Mouse (Mus musculus): Measurements from ENCODE around the gene Dnm3. TPM values are rescaled to one million over a fixed set of nuclear protein-coding genes. Genes with fewer than 3 reads are reported as not detected.

Dnm3 gene
- polyA plus RNA-seq, 1 experiment from 2014 or later, result 6.9 TPM

DNA sequence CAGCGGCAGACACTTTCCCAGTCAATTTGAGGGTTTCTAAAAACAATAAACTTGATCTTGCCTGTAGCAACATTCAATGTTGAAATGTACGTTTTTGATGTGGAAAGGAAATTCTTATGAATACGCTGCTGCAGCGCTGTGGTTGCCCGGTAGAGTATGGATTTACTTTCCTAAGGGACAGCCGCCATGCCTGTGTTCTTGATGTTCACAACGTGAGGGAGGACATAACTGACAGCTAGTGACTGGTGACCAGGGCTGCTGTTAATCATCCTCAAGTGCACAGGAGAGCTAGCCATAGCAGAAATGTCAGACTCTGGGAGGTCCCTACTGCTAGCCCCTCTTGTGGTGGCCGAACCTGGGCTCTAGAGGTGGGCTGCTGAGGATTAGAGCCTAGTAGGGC lies 468.7 kb downstream of the Dnm3 start:
- Histone ChIP-seq H3K4me3 (ENCODE audit: low read depth, low read length) (no peak overlapping the region), H3K4me2 (ENCODE audit: low read length) (no peak overlapping the region), H3K36me3 (ENCODE audit: control insufficient read depth, insufficient read depth, low read length) (no peaks in the 10 kb centered on the region), H3K4me1 (replicated peaks; ENCODE audit: control insufficient read depth, insufficient read depth, low read length) (peaks cover 25% of the 10 kb centered on the region), H3K9me3 (ENCODE audit: control insufficient read depth, low read length) (no peaks in the 10 kb centered on the region), H3K27ac (ENCODE audit: low read depth) (peak overlapping the region; percentile 24), H3K9ac (ENCODE audit: low read length) (no peak overlapping the region), H3K27me3 (replicated peaks; ENCODE audit: control insufficient read depth, insufficient read depth, low read length) (no peaks in the 10 kb centered on the region)
- WGBS, result 60% methylated on average over 8 of the region's 8 CpGs
- DNase-seq (ENCODE audit: low spot score), result peak; percentile 16
- ATAC-seq (replicated peaks; ENCODE audit: low FRiP score, low TSS enrichment, low read depth), result no peak

DNA sequence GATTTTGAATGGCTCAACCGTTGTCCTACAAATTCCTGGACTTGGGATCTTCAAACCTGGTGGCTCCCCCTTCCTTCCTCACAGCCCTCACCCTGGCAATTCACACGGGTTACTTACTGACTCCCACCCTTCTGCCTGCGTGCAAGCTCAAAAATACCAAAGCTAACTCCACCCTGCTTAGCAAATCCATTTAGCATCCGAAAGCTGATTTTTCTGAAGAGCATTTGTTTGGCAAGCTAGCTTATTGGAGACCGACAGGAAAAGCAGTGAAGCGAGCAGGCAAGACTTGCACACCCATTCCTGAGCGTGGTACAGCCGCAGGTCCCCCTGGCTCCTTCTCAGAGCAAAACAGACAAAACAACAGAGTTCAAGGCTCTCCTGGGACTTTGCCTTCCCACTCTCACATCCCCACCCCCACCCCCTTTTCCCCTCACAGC lies 469.2 kb downstream of the Dnm3 start:
- no peak for DNase-seq (ENCODE audit: low spot score)
- Histone ChIP-seq H3K27ac (ENCODE audit: low read depth) (peak overlapping the region; percentile 24), H3K4me3 (ENCODE audit: low read depth, low read length) (no peak overlapping the region), H3K4me2 (ENCODE audit: low read length) (no peak overlapping the region), H3K36me3 (ENCODE audit: control insufficient read depth, insufficient read depth, low read length) (no peaks in the 10 kb centered on the region), H3K4me1 (replicated peaks; ENCODE audit: control insufficient read depth, insufficient read depth, low read length) (peaks cover 28% of the 10 kb centered on the region), H3K9me3 (ENCODE audit: control insufficient read depth, low read length) (no peaks in the 10 kb centered on the region), H3K27me3 (replicated peaks; ENCODE audit: control insufficient read depth, insufficient read depth, low read length) (no peaks in the 10 kb centered on the region), H3K9ac (ENCODE audit: low read length) (no peak overlapping the region)
- 28% methylated on average over 8 of the region's 8 CpGs for WGBS
- ATAC-seq (replicated peaks; ENCODE audit: low FRiP score, low TSS enrichment, low read depth), result no peak

- Histone ChIP-seq H3K4me3 (ENCODE audit: low read depth, low read length) (no peak overlapping the region), H3K4me2 (ENCODE audit: low read length) (no peak overlapping the region), H3K27me3 (replicated peaks; ENCODE audit: control insufficient read depth, insufficient read depth, low read length) (no peaks in the 10 kb centered on the region), H3K4me1 (replicated peaks; ENCODE audit: control insufficient read depth, insufficient read depth, low read length) (peaks cover 29% of the 10 kb centered on the region), H3K9ac (ENCODE audit: low read length) (no peak overlapping the region), H3K27ac (ENCODE audit: low read depth) (peak overlapping the region; percentile 24; the same call in 1 of the 2 replicates), H3K9me3 (ENCODE audit: control insufficient read depth, low read length) (no peaks in the 10 kb centered on the region), H3K36me3 (ENCODE audit: control insufficient read depth, insufficient read depth, low read length) (no peaks in the 10 kb centered on the region)
- DNase-seq (ENCODE audit: low spot score) (no peak), ATAC-seq (replicated peaks; ENCODE audit: low FRiP score, low TSS enrichment, low read depth) (no peak)
- WGBS, result 40% methylated on average over 4 of the region's 4 CpGs
Measured at GRCm38 (mm10) chr1:162008208-162008607, 469.6 kb downstream of the Dnm3 start.

GRCm38 (mm10) chr1:162006109-162006508 lies 471.7 kb downstream of the Dnm3 start:
- Histone ChIP-seq H3K9ac (ENCODE audit: low read length) (no peak overlapping the region), H3K4me1 (replicated peaks; ENCODE audit: control insufficient read depth, insufficient read depth, low read length) (peaks cover 29% of the 10 kb centered on the region), H3K4me3 (ENCODE audit: low read depth, low read length) (no peak overlapping the region), H3K27ac (ENCODE audit: low read depth) (no peak overlapping the region), H3K36me3 (ENCODE audit: control insufficient read depth, insufficient read depth, low read length) (no peaks in the 10 kb centered on the region), H3K27me3 (replicated peaks; ENCODE audit: control insufficient read depth, insufficient read depth, low read length) (no peaks in the 10 kb centered on the region), H3K4me2 (ENCODE audit: low read length) (no peak overlapping the region), H3K9me3 (ENCODE audit: control insufficient read depth, low read length) (no peaks in the 10 kb centered on the region)
- peak; percentile 47 for DNase-seq (ENCODE audit: low spot score)
- WGBS, result 76% methylated on average over 9 of the region's 9 CpGs
- ATAC-seq (replicated peaks; ENCODE audit: low FRiP score, low TSS enrichment, low read depth), result no peak

DNA sequence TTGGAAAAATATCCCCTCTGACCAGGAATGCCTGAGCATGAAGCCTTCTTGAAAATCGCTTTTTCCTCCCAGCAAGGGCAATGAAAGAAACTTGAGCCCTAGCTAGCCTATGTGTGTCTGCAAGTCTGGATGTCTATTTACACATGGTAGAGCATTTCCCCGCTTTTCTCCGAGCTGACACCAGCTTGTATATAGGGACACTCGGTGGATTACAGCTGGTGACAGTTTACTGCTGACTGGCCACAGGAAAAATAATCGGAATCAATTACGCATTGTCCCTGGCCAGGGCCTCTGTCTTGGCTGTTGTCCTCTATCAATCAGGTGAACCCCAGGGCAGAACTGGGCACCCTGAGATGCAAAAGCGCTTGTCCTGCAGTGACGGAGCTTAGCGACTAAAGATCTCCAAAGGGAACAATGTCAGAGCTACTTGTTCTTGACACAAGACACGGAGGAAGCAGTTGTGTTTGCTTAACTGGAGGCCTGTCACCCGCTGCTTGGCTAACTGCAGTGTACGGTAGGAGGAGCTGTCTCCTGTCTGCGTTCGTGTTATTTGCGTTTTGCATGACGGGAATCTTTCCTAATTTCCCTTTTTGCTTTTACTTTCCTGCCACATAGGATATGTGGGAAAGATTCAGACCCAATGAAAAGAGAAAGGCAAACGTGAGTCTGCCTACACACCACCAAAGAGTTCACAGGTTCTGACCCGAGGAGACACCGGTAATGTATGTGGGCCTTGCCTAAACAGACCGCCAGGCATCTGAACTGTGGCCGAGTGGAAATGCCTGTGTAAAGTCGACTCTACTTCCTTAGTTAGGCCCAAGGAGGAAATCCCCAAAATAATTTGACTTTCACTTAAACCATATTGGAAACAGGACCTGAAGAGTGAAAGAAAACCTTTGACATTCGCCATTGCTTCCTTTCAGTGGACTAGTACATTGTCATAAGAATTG lies 472.7 kb downstream of the Dnm3 start:
- H3K4me3 ChIP-seq (ENCODE audit: low read depth, low read length), result no peak overlapping the region
- no peak overlapping the region; the same call in 1 of the 2 replicates for H3K9ac ChIP-seq (ENCODE audit: low read length)
- H3K9me3 ChIP-seq (ENCODE audit: control insufficient read depth, low read length), result no peaks in the 10 kb centered on the region
- ATAC-seq (replicated peaks; ENCODE audit: low FRiP score, low TSS enrichment, low read depth) (no peak; the same call in 1 of the 2 replicates), DNase-seq (ENCODE audit: low spot score) (peak; percentile 74)
- peaks cover 30% of the 10 kb centered on the region for H3K4me1 ChIP-seq (replicated peaks; ENCODE audit: control insufficient read depth, insufficient read depth, low read length)
- 35% methylated on average over 23 of the region's 23 CpGs for WGBS
- peak overlapping the region; percentile 87 for H3K27ac ChIP-seq (ENCODE audit: low read depth)
- H3K27me3 ChIP-seq (replicated peaks; ENCODE audit: control insufficient read depth, insufficient read depth, low read length), result no peaks in the 10 kb centered on the region
- H3K36me3 ChIP-seq (ENCODE audit: control insufficient read depth, insufficient read depth, low read length), result no peaks in the 10 kb centered on the region
- peak overlapping the region; percentile 31 for H3K4me2 ChIP-seq (ENCODE audit: low read length)

DNA sequence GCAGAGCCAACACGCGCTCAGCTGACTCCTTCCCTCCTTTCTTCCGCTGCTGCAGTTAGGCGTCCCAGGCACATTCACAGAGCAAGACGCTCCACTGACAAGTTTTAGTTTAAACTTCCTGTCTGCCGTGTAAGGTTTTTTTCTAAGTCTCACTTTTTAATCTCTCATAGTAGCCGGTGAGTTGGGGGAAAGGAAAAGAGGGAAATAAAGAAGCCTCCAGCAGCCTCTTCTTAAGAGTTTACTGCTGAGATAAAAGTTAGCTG lies 473.4 kb downstream of the Dnm3 start:
- Histone ChIP-seq H3K36me3 (ENCODE audit: control insufficient read depth, insufficient read depth, low read length) (no peaks in the 10 kb centered on the region), H3K4me2 (ENCODE audit: low read length) (peak overlapping the region; percentile 16; the same call in 1 of the 2 replicates), H3K27ac (ENCODE audit: low read depth) (peak overlapping the region; percentile 87), H3K4me1 (replicated peaks; ENCODE audit: control insufficient read depth, insufficient read depth, low read length) (peaks cover 36% of the 10 kb centered on the region), H3K4me3 (ENCODE audit: low read depth, low read length) (no peak overlapping the region), H3K9me3 (ENCODE audit: control insufficient read depth, low read length) (no peaks in the 10 kb centered on the region), H3K27me3 (replicated peaks; ENCODE audit: control insufficient read depth, insufficient read depth, low read length) (no peaks in the 10 kb centered on the region), H3K9ac (ENCODE audit: low read length) (no peak overlapping the region; the same call in 1 of the 2 replicates)
- peak; percentile 60 for DNase-seq (ENCODE audit: low spot score)
- 23% methylated on average over 7 of the region's 7 CpGs for WGBS
- no peak; the same call in 1 of the 2 replicates for ATAC-seq (replicated peaks; ENCODE audit: low FRiP score, low TSS enrichment, low read depth)

DNA sequence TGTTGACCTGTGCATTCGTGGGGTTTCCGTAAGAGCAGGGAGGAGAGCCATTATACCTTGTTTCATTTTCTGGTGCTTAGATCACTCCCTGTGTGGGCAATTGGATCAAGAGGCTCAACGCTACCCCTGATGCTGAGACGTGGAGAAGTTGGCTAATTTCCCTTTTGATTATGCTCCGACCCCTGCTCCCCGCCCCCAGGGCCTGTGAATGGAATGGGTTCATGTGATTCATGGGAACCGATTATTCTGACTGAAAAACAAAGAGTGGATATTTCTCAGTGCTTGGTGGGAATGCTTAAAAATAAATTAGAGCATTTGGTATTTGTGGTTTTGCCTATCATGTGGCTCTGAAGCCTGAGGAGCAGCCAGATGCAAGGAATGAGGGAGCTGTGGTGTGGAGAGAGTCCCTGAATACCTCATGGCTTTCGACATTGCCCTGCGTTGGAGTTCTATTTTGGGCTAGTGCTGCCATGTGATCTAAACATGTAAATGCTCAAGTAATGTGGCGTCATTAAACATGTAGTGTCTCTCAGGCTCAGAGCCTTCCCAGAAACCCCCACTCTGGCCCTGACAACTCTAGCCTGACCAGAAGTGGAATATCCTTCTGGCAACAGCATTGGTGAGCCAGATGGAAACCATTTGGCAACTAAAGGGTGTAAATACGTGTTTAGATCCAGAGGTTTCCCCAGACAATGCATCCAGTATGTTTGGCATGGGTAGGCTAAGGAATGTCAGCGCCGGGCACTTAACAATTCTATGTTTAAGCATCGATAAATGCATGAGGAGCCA lies 473.9 kb downstream of the Dnm3 start:
- Histone ChIP-seq H3K9ac (ENCODE audit: low read length) (no peak overlapping the region), H3K4me1 (replicated peaks; ENCODE audit: control insufficient read depth, insufficient read depth, low read length) (peaks cover 36% of the 10 kb centered on the region), H3K4me2 (ENCODE audit: low read length) (0 out of 2 replicates have a peak overlapping the region, but pooled peaks have one; percentile 16), H3K36me3 (ENCODE audit: control insufficient read depth, insufficient read depth, low read length) (no peaks in the 10 kb centered on the region), H3K27ac (ENCODE audit: low read depth) (peak overlapping the region; percentile 87), H3K4me3 (ENCODE audit: low read depth, low read length) (no peak overlapping the region), H3K27me3 (replicated peaks; ENCODE audit: control insufficient read depth, insufficient read depth, low read length) (no peaks in the 10 kb centered on the region), H3K9me3 (ENCODE audit: control insufficient read depth, low read length) (no peaks in the 10 kb centered on the region)
- DNase-seq (ENCODE audit: low spot score) (no peak), ATAC-seq (replicated peaks; ENCODE audit: low FRiP score, low TSS enrichment, low read depth) (no peak)
- WGBS, result 56% methylated on average over 14 of the region's 14 CpGs

DNA sequence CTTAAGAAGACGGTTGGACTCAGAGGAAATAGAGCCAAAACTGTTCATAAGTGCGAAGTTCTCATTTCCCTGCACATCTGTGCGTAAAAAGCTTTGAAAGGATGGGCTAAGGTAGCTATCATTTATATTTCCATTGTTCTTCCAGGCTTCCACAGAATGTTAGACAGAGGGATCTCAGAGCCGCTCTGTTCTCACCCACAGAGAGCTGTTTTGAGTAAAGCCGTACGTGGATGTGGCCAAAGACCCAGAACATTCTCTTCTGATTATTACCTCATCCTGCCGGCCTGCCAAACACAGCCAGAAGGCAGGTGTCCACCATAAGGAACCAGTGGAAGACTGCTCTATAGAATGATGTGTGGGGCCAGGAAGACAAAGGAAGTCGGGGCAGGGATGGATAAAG lies 476.5 kb downstream of the Dnm3 start:
- Histone ChIP-seq H3K27me3 (replicated peaks; ENCODE audit: control insufficient read depth, insufficient read depth, low read length) (no peaks in the 10 kb centered on the region), H3K4me3 (ENCODE audit: low read depth, low read length) (no peak overlapping the region), H3K9me3 (ENCODE audit: control insufficient read depth, low read length) (no peaks in the 10 kb centered on the region), H3K4me1 (replicated peaks; ENCODE audit: control insufficient read depth, insufficient read depth, low read length) (peaks cover 29% of the 10 kb centered on the region), H3K27ac (ENCODE audit: low read depth) (0 out of 2 replicates have a peak overlapping the region, but pooled peaks have one; percentile 2), H3K4me2 (ENCODE audit: low read length) (no peak overlapping the region), H3K36me3 (ENCODE audit: control insufficient read depth, insufficient read depth, low read length) (no peaks in the 10 kb centered on the region), H3K9ac (ENCODE audit: low read length) (no peak overlapping the region)
- ATAC-seq (replicated peaks; ENCODE audit: low FRiP score, low TSS enrichment, low read depth), result no peak
- no peak for DNase-seq (ENCODE audit: low spot score)
- WGBS, result 60% methylated on average over 8 of the region's 8 CpGs
